Mouse (Mus musculus): ENCODE data around the gene Zdhhc13.

Gene Zdhhc13

GRCm38 (mm10) chr7:48788851-48789572, at the start of gene Zdhhc13:
TSS of gene Zdhhc13 (plus strand) at chr7:48789003.
- DNase-seq (ENCODE audit: low spot score in 2 of 2), result peak; percentile 87 to 92

DNA sequence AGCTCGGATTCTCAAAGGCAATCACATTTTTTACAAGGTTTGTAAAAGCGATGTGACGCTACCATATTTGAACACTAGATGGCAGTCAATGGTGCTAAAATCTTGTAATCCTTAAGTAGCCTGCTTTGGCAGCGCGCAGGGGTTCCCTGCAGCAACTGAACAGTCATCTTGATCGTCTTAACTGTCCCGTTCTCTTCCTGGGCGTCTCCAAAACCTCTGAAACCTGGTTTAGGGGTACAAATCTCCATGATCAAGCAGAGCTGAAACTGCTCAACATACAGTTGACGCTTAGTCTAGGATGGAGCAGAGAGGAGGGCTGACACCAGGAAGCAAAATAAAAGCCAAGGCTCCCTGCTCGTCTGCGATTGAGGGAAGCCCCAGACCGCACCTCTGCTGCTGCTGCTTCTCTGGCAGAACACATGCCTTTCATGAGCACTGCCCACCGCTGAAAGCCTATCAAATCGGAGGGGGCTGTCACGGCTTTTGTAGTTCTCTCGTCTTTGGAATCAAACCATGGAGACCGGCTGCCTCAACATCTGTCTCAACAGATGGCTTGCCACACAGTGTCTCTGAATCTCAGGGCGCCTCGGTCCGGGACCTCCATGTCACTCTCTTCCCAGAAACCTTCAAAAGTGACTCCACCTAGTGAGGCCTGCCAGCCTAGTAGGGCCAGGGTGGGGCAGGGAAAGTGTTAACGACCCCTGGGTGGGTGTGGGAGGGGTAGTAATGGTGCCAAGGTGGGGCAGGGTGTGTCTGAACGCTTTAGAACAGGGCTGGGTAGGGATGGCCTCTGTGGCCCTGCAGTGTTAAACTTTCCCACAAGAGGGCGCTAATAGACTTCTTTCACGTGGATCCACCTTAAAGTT, 39.3 kb upstream of the Zdhhc13 start:
- peak; percentile 71 to 78 for DNase-seq (ENCODE audit: low spot score in 2 of 2)

DNA sequence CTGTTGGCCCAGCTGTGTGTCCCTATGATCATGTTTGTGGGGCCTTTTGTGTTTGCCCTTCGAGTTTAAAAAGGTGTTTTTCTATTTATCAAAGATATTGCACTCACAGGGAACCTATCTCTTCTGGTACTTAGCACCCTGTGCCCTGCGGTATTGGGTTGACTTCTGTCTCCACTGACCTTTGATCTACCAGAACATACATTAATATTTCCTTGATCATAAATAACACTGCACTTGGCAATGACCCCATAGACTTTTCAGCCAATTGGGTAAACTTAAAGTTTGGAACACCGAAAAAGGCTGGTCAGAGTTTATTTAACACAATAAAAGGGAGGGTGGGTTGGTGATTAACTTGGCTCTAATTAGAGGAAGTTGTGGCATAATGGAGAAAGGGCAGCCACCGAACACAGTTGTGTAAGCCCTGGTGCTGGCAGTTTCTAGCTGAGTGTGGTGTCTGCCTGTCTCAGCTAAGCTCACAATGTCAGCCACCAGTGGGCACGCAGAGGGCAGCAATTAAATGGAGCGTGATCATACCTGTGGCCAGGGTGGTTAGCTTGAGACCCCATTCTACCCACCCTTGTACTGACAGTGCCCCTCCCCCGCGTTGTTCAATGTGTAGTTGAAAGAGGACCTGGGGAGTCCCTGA, 38.5 kb upstream of the Zdhhc13 start:
- peak in 1 of 2 experiments; percentile 1 for DNase-seq (ENCODE audit: low spot score in 2 of 2)

DNA sequence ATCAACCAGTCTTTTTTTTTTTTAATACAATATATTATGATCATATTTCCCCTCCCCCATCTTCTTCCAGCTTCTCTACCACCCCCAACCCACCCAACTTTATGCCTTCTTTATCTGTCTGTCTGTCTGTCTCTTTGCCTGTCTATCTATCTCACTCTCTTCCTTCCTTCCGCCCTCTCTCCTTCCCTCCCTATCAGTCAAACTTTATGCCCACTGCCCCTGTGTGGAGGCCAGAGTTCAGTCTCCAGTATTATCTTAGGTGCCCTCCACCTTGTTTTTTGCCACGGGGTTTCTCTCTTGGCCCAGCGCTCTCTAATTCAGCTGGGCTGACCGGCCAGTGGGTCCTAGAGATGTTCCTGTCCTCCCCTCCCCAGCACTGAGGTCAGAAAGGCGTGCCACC, 37.6 kb upstream of the Zdhhc13 start:
- DNase-seq (ENCODE audit: low spot score in 2 of 2), result no peak

- no peak for DNase-seq (ENCODE audit: low spot score in 2 of 2)
Measured at GRCm38 (mm10) chr7:48754415-48754974, 34.3 kb upstream of the Zdhhc13 start.

DNA sequence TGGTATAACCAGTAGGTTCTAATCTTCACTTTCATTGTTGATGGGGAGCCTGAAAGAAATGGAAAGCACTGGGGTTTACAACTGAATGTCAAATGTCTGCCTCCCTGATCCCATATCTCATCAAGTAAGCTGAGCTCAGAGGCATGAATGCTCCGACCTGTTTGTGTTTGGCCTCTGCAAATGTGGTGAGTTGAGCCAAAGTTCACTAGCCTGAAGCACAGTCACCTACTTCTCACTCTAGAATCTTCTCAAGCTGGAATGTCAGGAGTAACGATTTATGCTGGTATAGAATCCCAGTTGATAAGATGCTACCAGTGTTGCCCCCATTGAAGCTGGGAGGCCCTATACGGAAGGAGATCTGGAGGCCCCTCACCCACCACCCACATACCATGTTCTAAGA, 33.0 kb upstream of the Zdhhc13 start:
- no peak for DNase-seq (ENCODE audit: low spot score in 2 of 2)

GRCm38 (mm10) chr7:48756306-48756931, 32.4 kb upstream of the Zdhhc13 start:
- no peak for DNase-seq (ENCODE audit: low spot score in 2 of 2)

- DNase-seq (ENCODE audit: low spot score in 2 of 2), result no peak
Measured at GRCm38 (mm10) chr7:48758083-48758482, 30.7 kb upstream of the Zdhhc13 start.

DNA sequence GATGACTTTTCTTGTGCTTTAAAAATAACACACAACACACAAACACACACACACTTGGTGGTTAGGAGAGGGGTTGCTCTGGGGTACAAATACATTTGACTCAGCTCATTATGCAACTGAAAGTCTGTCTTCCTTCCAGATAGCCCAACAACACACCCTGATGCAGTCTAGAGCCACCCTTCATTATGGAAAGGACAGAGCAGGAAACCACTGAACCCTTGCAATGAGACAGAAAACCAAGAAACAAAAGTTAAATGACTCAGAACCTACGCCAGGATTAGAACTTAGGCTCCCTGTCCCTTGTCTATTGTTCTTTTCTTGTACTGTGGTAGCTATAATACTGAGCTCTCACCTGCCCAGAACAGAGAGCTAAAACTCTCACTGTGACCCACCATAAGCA, 28.0 kb upstream of the Zdhhc13 start:
- no peak for DNase-seq (ENCODE audit: low spot score in 2 of 2)

GRCm38 (mm10) chr7:48762289-48762688, 26.5 kb upstream of the Zdhhc13 start:
- no peak for DNase-seq (ENCODE audit: low spot score in 2 of 2)

DNA sequence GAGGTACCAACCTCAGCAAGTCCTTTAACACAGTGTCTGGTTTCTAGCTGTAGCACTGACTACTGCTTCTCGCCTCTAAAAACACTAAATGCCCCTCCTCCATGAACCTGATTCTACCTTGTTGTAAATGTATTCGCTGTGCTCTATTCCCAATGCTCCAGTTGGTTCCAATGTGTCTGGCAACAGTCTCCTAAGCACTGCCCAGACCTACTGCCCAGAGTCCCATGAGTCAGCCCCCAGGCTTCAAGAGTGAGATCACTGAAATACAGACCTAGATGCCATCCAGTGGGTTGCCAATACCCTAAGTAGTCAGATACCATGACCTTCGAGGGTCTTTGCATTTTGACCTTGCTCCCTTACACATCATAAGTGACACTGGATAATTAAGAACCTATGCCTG, 26.1 kb upstream of the Zdhhc13 start:
- DNase-seq (ENCODE audit: low spot score in 2 of 2), result no peak

DNA sequence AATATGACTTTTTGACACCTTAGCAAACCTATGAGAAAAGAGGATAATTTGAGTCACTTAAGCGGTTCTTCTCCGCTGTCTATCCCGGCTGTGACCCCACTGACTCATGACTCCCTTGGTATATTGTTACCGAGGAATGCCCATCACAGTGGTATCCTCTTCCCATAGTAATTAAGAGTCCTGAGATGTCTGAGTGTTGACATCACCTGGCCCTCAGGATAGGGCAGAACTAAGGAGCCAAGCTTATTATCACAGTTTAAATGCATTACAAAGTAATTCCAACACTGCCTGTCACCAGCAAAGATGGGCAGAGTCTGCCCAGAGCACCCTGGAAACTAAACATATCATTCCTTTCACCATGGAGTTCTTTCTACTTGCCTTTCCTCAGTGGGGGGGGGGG, 22.8 kb upstream of the Zdhhc13 start:
- no peak for DNase-seq (ENCODE audit: low spot score in 2 of 2)

DNA sequence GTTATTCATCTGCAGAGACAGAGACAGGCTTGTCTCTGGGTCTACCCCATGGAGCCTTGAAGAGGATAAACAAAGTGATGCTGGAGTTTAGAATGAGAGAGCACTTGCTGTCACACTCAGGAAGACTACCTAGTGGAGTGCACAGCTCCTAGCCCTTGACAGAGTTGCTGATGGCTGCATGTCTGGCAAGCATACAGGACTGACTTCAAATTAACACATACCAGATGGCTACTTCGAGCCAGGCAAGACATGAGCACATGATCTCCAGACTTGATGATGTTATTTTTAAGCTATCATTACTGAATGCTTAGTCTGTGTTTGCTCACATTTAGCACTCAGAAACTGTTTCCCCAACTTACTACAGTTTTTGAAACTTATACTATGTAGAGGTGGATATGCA, 19.1 kb upstream of the Zdhhc13 start:
- DNase-seq (ENCODE audit: low spot score in 2 of 2), result no peak

DNA sequence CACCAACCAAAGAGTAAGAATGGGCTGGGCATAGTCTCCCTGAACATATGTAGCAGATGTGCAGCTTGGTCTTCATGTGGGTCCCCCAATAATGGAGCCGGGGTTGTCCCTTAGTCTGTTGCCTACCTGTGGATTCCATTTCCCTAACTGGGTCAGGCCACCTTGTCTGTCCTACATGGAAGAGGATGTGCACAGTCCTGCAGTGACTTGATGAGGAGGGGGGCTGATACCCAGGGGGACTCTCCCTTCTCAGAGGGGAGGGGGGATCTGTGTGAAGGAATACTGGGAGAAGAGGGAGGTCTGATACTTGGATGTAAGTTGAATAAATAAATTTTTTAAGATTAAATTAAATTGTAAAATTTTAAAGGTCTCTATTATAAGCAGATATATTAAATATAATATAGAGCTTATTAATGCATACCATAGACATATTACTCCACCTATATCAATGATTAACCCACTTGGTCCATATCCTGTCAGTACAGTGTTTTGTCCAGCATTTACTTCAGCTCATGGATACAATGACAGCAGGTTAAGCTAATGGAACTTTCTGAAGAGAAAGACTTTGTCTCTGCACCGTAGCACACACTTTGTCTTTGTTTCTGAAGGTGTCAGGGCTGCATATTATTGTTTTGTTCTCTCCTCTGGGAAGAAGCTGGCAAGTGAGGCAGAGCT, 16.6 kb upstream of the Zdhhc13 start:
- DNase-seq (ENCODE audit: low spot score in 2 of 2), result no peak

- no peak for DNase-seq (ENCODE audit: low spot score in 2 of 2)
Measured at GRCm38 (mm10) chr7:48773333-48773732, 15.5 kb upstream of the Zdhhc13 start.

- DNase-seq (ENCODE audit: low spot score in 2 of 2), result no peak
Measured at GRCm38 (mm10) chr7:48774633-48775032, 14.2 kb upstream of the Zdhhc13 start.

GRCm38 (mm10) chr7:48775436-48775835, 13.4 kb upstream of the Zdhhc13 start:
- no peak for DNase-seq (ENCODE audit: low spot score in 2 of 2)

DNA sequence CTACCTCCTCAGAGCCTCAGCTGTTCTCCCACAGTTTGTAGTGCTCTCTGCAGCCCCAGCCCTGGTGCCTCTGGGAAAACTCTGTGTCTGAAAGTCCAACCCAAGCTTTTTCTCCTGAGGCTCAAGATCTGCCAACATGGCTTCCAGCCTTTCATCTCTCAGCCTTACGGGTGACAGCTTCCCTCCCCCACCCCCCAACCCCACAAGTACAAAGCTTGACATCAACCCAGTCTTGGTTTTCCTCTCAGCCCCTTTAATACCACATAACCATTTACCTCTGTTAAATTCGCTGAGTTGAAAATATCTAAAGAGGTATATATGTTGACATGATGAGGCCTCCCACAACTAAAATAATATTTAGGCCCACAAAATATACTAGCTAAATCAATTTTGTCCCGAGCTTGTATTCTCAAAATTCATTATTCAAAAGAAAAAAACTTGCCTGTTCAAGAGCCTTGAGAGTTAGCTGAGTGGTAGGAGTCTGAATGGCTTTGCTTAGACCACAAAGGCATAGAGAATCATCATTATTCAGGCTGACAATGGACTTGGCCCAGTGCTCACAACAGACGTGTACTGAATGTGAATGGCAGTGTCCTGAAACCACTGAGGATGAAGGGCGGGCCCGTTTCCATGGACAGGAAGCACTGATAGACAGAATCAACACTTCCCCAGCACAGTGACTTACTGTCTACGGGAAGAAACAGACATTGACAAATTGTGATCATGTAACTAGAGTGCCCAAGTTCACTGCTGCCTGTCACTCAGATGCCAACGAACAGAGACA, 10.9 kb upstream of the Zdhhc13 start:
- no peak for DNase-seq (ENCODE audit: low spot score in 2 of 2)

DNA sequence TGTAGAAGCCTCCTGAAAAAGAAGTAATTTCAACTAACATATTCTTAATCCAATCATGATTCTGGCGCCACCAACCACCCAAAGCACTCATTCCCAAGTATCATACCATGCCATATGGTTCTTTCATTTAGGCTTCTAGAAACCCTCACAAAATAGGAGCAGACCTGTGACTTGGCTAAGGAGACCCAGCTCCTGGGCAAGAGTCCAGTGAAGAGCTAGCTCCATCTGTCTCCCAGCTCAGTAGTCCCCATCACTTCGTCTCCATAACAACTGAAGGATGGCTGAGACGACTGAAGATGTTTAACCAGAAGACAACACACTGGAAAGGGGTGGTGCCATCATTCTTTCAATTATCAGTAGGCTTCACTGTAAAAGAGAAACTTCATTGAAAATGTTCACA, 9.7 kb upstream of the Zdhhc13 start:
- no peak for DNase-seq (ENCODE audit: low spot score in 2 of 2)

DNA sequence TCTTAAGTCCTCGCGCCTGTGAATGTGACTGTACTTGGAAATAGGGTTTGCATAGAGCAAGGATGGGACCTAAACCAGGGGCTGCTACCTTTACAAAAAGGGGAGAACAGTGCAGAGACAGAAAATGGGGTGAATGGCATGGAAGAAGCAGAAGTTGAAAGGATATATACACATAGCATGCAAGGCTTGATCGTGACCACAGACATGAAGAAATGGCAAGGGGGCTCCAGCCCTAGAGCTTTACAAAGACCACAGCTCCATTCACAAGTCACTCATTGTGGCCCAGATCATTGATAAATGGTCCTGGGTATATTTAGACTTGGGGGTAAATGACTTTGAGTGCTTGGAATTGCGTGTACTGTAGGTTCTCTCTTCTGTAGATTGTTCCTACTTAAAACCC, 6.4 kb upstream of the Zdhhc13 start:
- no peak for DNase-seq (ENCODE audit: low spot score in 2 of 2)
